Mouse (Mus musculus): ENCODE data around the gene Tmco3.
A peak's percentile ranks its signal among the peaks of the same experiment; 100 is the strongest.

GRCm38 (mm10) chr8:13338255-13338860 lies 50.4 kb downstream of the Tmco3 start, which contains the start of gene Tfdp1:
- TF ChIP-seq POLR2A (IDR thresholded peaks at IDR 0.05; ENCODE audit: insufficient read length, low read depth) (peak; percentile 60), MAX (IDR thresholded peaks at IDR 0.05; ENCODE audit: low read depth) (no peak), USF1 (IDR thresholded peaks at IDR 0.05; ENCODE audit: low read depth) (no peak), CEBPB (IDR thresholded peaks at IDR 0.05; ENCODE audit: insufficient read depth, poor library complexity, severe bottlenecking) (no peak), POLR2AphosphoS2 (IDR thresholded peaks at IDR 0.05; ENCODE audit: insufficient read length, low read depth) (peak; percentile 54), TCF3 (IDR thresholded peaks at IDR 0.05; ENCODE audit: insufficient read length, low read depth) (no peak)
